Comparison of ENCODE assay signal across 8 mouse cellular contexts in genomic region chr3:95928658-95929503, GRCm38 (mm10). TPM values are rescaled to one million over a fixed set of nuclear protein-coding genes. Genes with fewer than 3 reads are reported as not detected.
DNase-seq lines count a peak whose midpoint lies in the region; ATAC-seq and TF ChIP-seq lines count a peak whose summit lies in the region.

Anp32e (plus strand) TSS chr3:95929246.

- peaks cover 34% of the 10 kb centered on the region for H3K4me1 ChIP-seq in erythroblast, embryonic 14.5 days (ENCODE audit: control insufficient read depth)
- H3K4me1 ChIP-seq in heart, embryonic 11.5 days (ENCODE audit: control insufficient read depth, insufficient read depth, low read length): peaks cover 7% of the 10 kb centered on the region; the same call in 1 of the 2 replicates
- H3K4me1 ChIP-seq in kidney, postnatal 0 days (replicated peaks; ENCODE audit: insufficient read depth, low read length): peaks cover 4% of the 10 kb centered on the region
- H3K4me1 ChIP-seq in liver, embryonic 11.5 days (replicated peaks; ENCODE audit: control insufficient read depth, insufficient read depth, low read length): peaks cover 11% of the 10 kb centered on the region
- H3K4me1 ChIP-seq in stomach, embryonic 14.5 days (ENCODE audit: control insufficient read depth, insufficient read depth, low read length): 0 out of 2 replicates have a peak, but pooled peaks cover 3% of the 10 kb centered on the region

- H3K27me3 ChIP-seq in C2C12 (ENCODE audit: control insufficient read depth, insufficient read depth, insufficient read length): no peaks in the 10 kb centered on the region
- H3K27me3 ChIP-seq in erythroblast, embryonic 14.5 days (ENCODE audit: control insufficient read depth): no peaks in the 10 kb centered on the region
- H3K27me3 ChIP-seq in heart, embryonic 11.5 days (ENCODE audit: control insufficient read depth, insufficient read depth, low read length): no peaks in the 10 kb centered on the region
- no peaks in the 10 kb centered on the region for H3K27me3 ChIP-seq in kidney, postnatal 0 days (ENCODE audit: insufficient read depth, low read length)
- no peaks in the 10 kb centered on the region for H3K27me3 ChIP-seq in liver, embryonic 11.5 days (replicated peaks; ENCODE audit: control insufficient read depth, insufficient read depth, low read length)
- H3K27me3 ChIP-seq in stomach, embryonic 14.5 days (ENCODE audit: control insufficient read depth, insufficient read depth, low read length): no peaks in the 10 kb centered on the region

- TF ChIP-seq POLR2A in brain, embryonic 14.5 days (IDR thresholded peaks at IDR 0.05; ENCODE audit: borderline replicate concordance, extremely low read depth, insufficient read depth, insufficient read length, poor library complexity, severe bottlenecking): peak; percentile 59; the same call in 1 of the 2 replicates

- under 1% methylated on average over 47 of the region's 49 CpGs for WGBS in heart, embryonic 11.5 days (ENCODE audit: insufficient replicate concordance)
- WGBS in kidney, postnatal 0 days: under 1% methylated on average over 48 of the region's 49 CpGs
- under 1% methylated on average over 49 of the region's 49 CpGs for WGBS in liver, embryonic 11.5 days
- under 1% methylated on average over 49 of the region's 49 CpGs for WGBS in stomach, embryonic 14.5 days

- DNase-seq in brain, embryonic 14.5 days (ENCODE audit: low read depth): peak; percentile 100
- peak; percentile 100 for DNase-seq in kidney, postnatal 0 days (ENCODE audit: low spot score)
- peak; percentile 95 for DNase-seq in liver, embryonic 11.5 days (ENCODE audit: low spot score)
- peak; percentile 98 for DNase-seq in naive thymus-derived CD4-positive, alpha-beta T cell, adult 2 months (ENCODE audit: low read depth)

- TF ChIP-seq CTCF in C2C12 (IDR thresholded peaks at IDR 0.05; ENCODE audit: control insufficient read depth, insufficient read depth, insufficient read length): no peak
- no peak for TF ChIP-seq CTCF in brain, embryonic 14.5 days (IDR thresholded peaks at IDR 0.05; ENCODE audit: borderline replicate concordance, extremely low read depth, insufficient read depth, insufficient read length)
- no peak for TF ChIP-seq CTCF in kidney, postnatal 0 days (IDR thresholded peaks at IDR 0.05; ENCODE audit: low read depth)

- peak within 1 kb of the TSS; percentile 99 for H3K9ac ChIP-seq in heart, embryonic 11.5 days (ENCODE audit: low read depth, low read length)
- peak within 1 kb of the TSS; percentile 89 for H3K9ac ChIP-seq in kidney, postnatal 0 days (ENCODE audit: low read depth, low read length)
- H3K9ac ChIP-seq in liver, embryonic 11.5 days (ENCODE audit: low read depth, low read length): peak within 1 kb of the TSS; percentile 100
- H3K9ac ChIP-seq in stomach, embryonic 14.5 days (replicated peaks; ENCODE audit: low read depth, low read length): peak within 1 kb of the TSS; percentile 96

- peaks cover 48% of the 10 kb centered on the region for H3K79me2 ChIP-seq in C2C12 (ENCODE audit: control insufficient read depth, insufficient read depth)

- peak; percentile 100 for ATAC-seq in heart, embryonic 11.5 days (replicated peaks; ENCODE audit: insufficient number of reproducible peaks, low FRiP score, low TSS enrichment)
- ATAC-seq in kidney, postnatal 0 days (replicated peaks; ENCODE audit: low FRiP score, low read depth): peak; percentile 100
- peak; percentile 100 for ATAC-seq in liver, embryonic 11.5 days (replicated peaks; ENCODE audit: low FRiP score)
- ATAC-seq in stomach, embryonic 14.5 days (ENCODE audit: insufficient number of reproducible peaks, insufficient read depth, low FRiP score, low read depth): peak; percentile 100

- H3K36me3 ChIP-seq in C2C12 (ENCODE audit: control insufficient read depth, insufficient read depth): peaks cover 11% of the 10 kb centered on the region
- H3K36me3 ChIP-seq in erythroblast, embryonic 14.5 days (ENCODE audit: control insufficient read depth): peaks cover 24% of the 10 kb centered on the region
- peaks cover 1% of the 10 kb centered on the region for H3K36me3 ChIP-seq in heart, embryonic 11.5 days (ENCODE audit: control insufficient read depth, insufficient read depth, low read length)
- peaks cover 1% of the 10 kb centered on the region; the same call in 1 of the 2 replicates for H3K36me3 ChIP-seq in kidney, postnatal 0 days (ENCODE audit: insufficient read depth, low read length)
- H3K36me3 ChIP-seq in liver, embryonic 11.5 days (ENCODE audit: control insufficient read depth, insufficient read depth, low read length): peaks cover 8% of the 10 kb centered on the region; the same call in 1 of the 2 replicates
- H3K36me3 ChIP-seq in stomach, embryonic 14.5 days (ENCODE audit: control insufficient read depth, insufficient read depth, low read length): peaks cover 1% of the 10 kb centered on the region; the same call in 1 of the 2 replicates

- H3ac ChIP-seq in C2C12 (ENCODE audit: control insufficient read depth, insufficient read length, low read depth): peak within 1 kb of the TSS; percentile 96

- peaks cover 43% of the 10 kb centered on the region for H3K79me3 ChIP-seq in C2C12 (ENCODE audit: low read depth)

- H3K4me2 ChIP-seq in heart, embryonic 11.5 days: peak within 1 kb of the TSS; percentile 84
- peak within 1 kb of the TSS; percentile 66 for H3K4me2 ChIP-seq in kidney, postnatal 0 days (ENCODE audit: low read length)
- H3K4me2 ChIP-seq in liver, embryonic 11.5 days: peak within 1 kb of the TSS; percentile 89
- H3K4me2 ChIP-seq in stomach, embryonic 14.5 days (replicated peaks; ENCODE audit: low read depth, low read length): peak within 1 kb of the TSS; percentile 59

- peak within 1 kb of the TSS; percentile 95 for H3K4me3 ChIP-seq in C2C12 (ENCODE audit: insufficient read depth, poor library complexity, severe bottlenecking)
- peak within 1 kb of the TSS; percentile 97 for H3K4me3 ChIP-seq in erythroblast, embryonic 14.5 days (replicated peaks)
- peak within 1 kb of the TSS; percentile 96 for H3K4me3 ChIP-seq in heart, embryonic 11.5 days (ENCODE audit: low read depth, low read length)
- H3K4me3 ChIP-seq in kidney, postnatal 0 days (replicated peaks; ENCODE audit: low read depth, low read length): peak within 1 kb of the TSS; percentile 90
- peak within 1 kb of the TSS; percentile 99 for H3K4me3 ChIP-seq in liver, embryonic 11.5 days (ENCODE audit: low read depth, low read length)
- H3K4me3 ChIP-seq in stomach, embryonic 14.5 days (ENCODE audit: low read depth, low read length): peak within 1 kb of the TSS; percentile 74

- H3K27ac ChIP-seq in heart, embryonic 11.5 days (ENCODE audit: low read depth, low read length): peak within 1 kb of the TSS; percentile 93
- H3K27ac ChIP-seq in kidney, postnatal 0 days: peak within 1 kb of the TSS; percentile 88
- peak within 1 kb of the TSS; percentile 95 for H3K27ac ChIP-seq in liver, embryonic 11.5 days (ENCODE audit: low read depth, low read length)
- peak within 1 kb of the TSS; percentile 93 for H3K27ac ChIP-seq in stomach, embryonic 14.5 days (ENCODE audit: low read length)

- no peaks in the 10 kb centered on the region for H3K9me3 ChIP-seq in erythroblast, embryonic 14.5 days (ENCODE audit: control insufficient read depth, low read length)
- no peaks in the 10 kb centered on the region for H3K9me3 ChIP-seq in heart, embryonic 11.5 days (replicated peaks; ENCODE audit: control insufficient read depth, low read length)
- no peaks in the 10 kb centered on the region for H3K9me3 ChIP-seq in kidney, postnatal 0 days (replicated peaks; ENCODE audit: low read length)
- no peaks in the 10 kb centered on the region for H3K9me3 ChIP-seq in liver, embryonic 11.5 days (ENCODE audit: control insufficient read depth, low read length)
- H3K9me3 ChIP-seq in stomach, embryonic 14.5 days (ENCODE audit: control insufficient read depth, low read depth, low read length): no peaks in the 10 kb centered on the region

TF ChIP-seq in C2C12, 6 proteins besides CTCF, POLR2A, EP300 and RAD21:
- TF ChIP-seq CEBPB (IDR thresholded peaks at IDR 0.05; ENCODE audit: low read depth) (no peak), FOSL1 (IDR thresholded peaks at IDR 0.05; ENCODE audit: insufficient read depth, low read length, poor library complexity, severe bottlenecking) (no peak), MAX (IDR thresholded peaks at IDR 0.05) (peak; percentile 4), MYOG (IDR thresholded peaks at IDR 0.05; ENCODE audit: control insufficient read depth, extremely low read depth, insufficient read length) (no peak), USF1 (IDR thresholded peaks at IDR 0.05; ENCODE audit: low read depth) (no peak)

RNA-seq across cellular contexts. Expression of gene Anp32e, which starts in this region (rescaled TPM):
- 66.3 TPM for polyA plus RNA-seq in C2C12 (2012; fragmentation: generic; extraction: Trizol)
- polyA plus RNA-seq in brain, embryonic 14.5 days (2012; rRNA removed): 98.6 and 107 TPM in 2 replicates
- 32.3 and 36.6 TPM in 2 replicates for polyA plus RNA-seq in erythroblast, embryonic 14.5 days (2012)
- 71.0 and 88.5 TPM in 2 replicates for polyA plus RNA-seq in heart, embryonic 11.5 days (2014; fragmentation: Nextera tagmentation; extraction: Ambion mirVana)
- polyA plus RNA-seq in kidney, postnatal 0 days (2015; fragmentation: Nextera tagmentation; extraction: Ambion mirVana): 128 and 151 TPM in 2 replicates
- polyA plus RNA-seq in liver, embryonic 11.5 days (2014; fragmentation: Nextera tagmentation; extraction: Ambion mirVana): 110 TPM in 2 replicates
- 54.2 and 61.7 TPM in 2 replicates for polyA plus RNA-seq in stomach, embryonic 14.5 days (2014; fragmentation: Nextera tagmentation; extraction: Ambion mirVana)

Comparison
In these comparisons a context has a peak if more than half of its experiments do, and no peak if none do; other contexts are left out.
1. Peak in every context shown above with its lines: DNase-seq, ATAC-seq, H3K4me3 ChIP-seq and H3K27ac ChIP-seq.